19 mouse cellular contexts compared by ENCODE assay signal in genomic region chr10:115050178-115050577, GRCm38 (mm10).
A peak's percentile ranks its signal among the peaks of the same experiment; 100 is the strongest.
DNase-seq lines count a peak whose midpoint lies in the region; ATAC-seq and TF ChIP-seq lines count a peak whose summit lies in the region.
"Had no signal": no experiment of that assay in that cellular context is flagged by ENCODE, and none has a peak within 500 bp of the region (broad histone marks: within the 10 kb centered on the region; RNA-seq: fewer than 3 reads in every experiment).

No protein-coding gene starts in this region.

- no peak overlapping the region for H3K9ac ChIP-seq in forebrain, embryonic 13.5 days
- H3K9ac ChIP-seq in forebrain, postnatal 0 days = no peak overlapping the region
- H3K9ac ChIP-seq in midbrain, embryonic 16.5 days (ENCODE audit: low read depth, low read length) = no peak overlapping the region
- H3K9ac ChIP-seq: embryonic facial prominence, embryonic 15.5 days; forebrain, embryonic 15.5 days; liver, postnatal 0 days; neural tube, embryonic 13.5 days; stomach, embryonic 15.5 days had no signal

- peak; percentile 53; the same call in 1 of the 2 replicates for ATAC-seq in forebrain, embryonic 13.5 days
- ATAC-seq in forebrain, postnatal 0 days = no peak
- peak; percentile 60; the same call in 1 of the 2 replicates for ATAC-seq in midbrain, embryonic 16.5 days
- ATAC-seq: forebrain, embryonic 15.5 days; inflammation-experienced regulatory T-cells, adult 6 months; liver, postnatal 0 days; Patski had no signal

- H3K27me3 ChIP-seq in forebrain, embryonic 13.5 days = no peaks in the 10 kb centered on the region
- H3K27me3 ChIP-seq in forebrain, postnatal 0 days (ENCODE audit: insufficient read depth, low read length) = no peaks in the 10 kb centered on the region
- H3K27me3 ChIP-seq in midbrain, embryonic 16.5 days (ENCODE audit: control insufficient read depth, insufficient read depth, low read depth, low read length) = no peaks in the 10 kb centered on the region
- H3K27me3 ChIP-seq: embryonic facial prominence, embryonic 15.5 days; forebrain, embryonic 15.5 days; neural tube, embryonic 13.5 days; Patski; stomach, embryonic 15.5 days had no signal

- H3K27ac ChIP-seq in forebrain, embryonic 13.5 days = no peak overlapping the region
- H3K27ac ChIP-seq in forebrain, postnatal 0 days (ENCODE audit: low read depth, low read length) = no peak overlapping the region
- no peak overlapping the region for H3K27ac ChIP-seq in midbrain, embryonic 16.5 days (ENCODE audit: low read length)
- H3K27ac ChIP-seq: embryonic facial prominence, embryonic 15.5 days; forebrain, embryonic 15.5 days; neural tube, embryonic 13.5 days; stomach, embryonic 15.5 days had no signal

- no peak overlapping the region; the same call in 1 of the 2 replicates for H3K4me2 ChIP-seq in forebrain, embryonic 13.5 days
- no peak overlapping the region for H3K4me2 ChIP-seq in forebrain, postnatal 0 days (ENCODE audit: low read depth)
- H3K4me2 ChIP-seq in midbrain, embryonic 16.5 days (ENCODE audit: low read length) = peak overlapping the region; percentile 21; the same call in 1 of the 2 replicates
- H3K4me2 ChIP-seq: embryonic facial prominence, embryonic 15.5 days; forebrain, embryonic 15.5 days; heart, embryonic 11.5 days; neural tube, embryonic 13.5 days; stomach, embryonic 15.5 days had no signal

- TF ChIP-seq CTCF in forebrain, postnatal 0 days (IDR thresholded peaks at IDR 0.05; ENCODE audit: low read depth) = no peak

- no peak overlapping the region for H3K4me3 ChIP-seq in forebrain, embryonic 13.5 days
- H3K4me3 ChIP-seq in forebrain, postnatal 0 days (ENCODE audit: low read depth, low read length) = no peak overlapping the region
- no peak overlapping the region for H3K4me3 ChIP-seq in midbrain, embryonic 16.5 days (ENCODE audit: low read depth, low read length)
- H3K4me3 ChIP-seq: embryonic facial prominence, embryonic 15.5 days; forebrain, embryonic 15.5 days; neural tube, embryonic 13.5 days; stomach, embryonic 15.5 days had no signal

- H3K36me3 ChIP-seq in forebrain, embryonic 13.5 days (ENCODE audit: poor library complexity, severe bottlenecking) = no peaks in the 10 kb centered on the region
- H3K36me3 ChIP-seq in forebrain, postnatal 0 days (ENCODE audit: insufficient read depth) = no peaks in the 10 kb centered on the region
- no peaks in the 10 kb centered on the region for H3K36me3 ChIP-seq in midbrain, embryonic 16.5 days (ENCODE audit: control insufficient read depth, insufficient read depth, low read length)
- H3K36me3 ChIP-seq: embryonic facial prominence, embryonic 15.5 days; forebrain, embryonic 15.5 days; neural tube, embryonic 13.5 days; stomach, embryonic 15.5 days had no signal

- H3K4me1 ChIP-seq in forebrain, embryonic 13.5 days = no peaks in the 10 kb centered on the region
- no peaks in the 10 kb centered on the region for H3K4me1 ChIP-seq in forebrain, postnatal 0 days (ENCODE audit: insufficient read depth)
- H3K4me1 ChIP-seq in midbrain, embryonic 16.5 days (ENCODE audit: control insufficient read depth, insufficient read depth, low read length) = no peaks in the 10 kb centered on the region
- H3K4me1 ChIP-seq: embryonic facial prominence, embryonic 15.5 days; forebrain, embryonic 15.5 days; neural tube, embryonic 13.5 days; stomach, embryonic 15.5 days had no signal

- DNase-seq in forebrain, postnatal 0 days = no peak
- DNase-seq in brain, adult 2 months (ENCODE audit: low read depth, low spot score) = peak; percentile 75
- DNase-seq in cerebellum, adult 9-10 months = peak; percentile 68
- no peak for DNase-seq in spleen, adult 18-20 months
- no peak for DNase-seq in liver
- DNase-seq in gastrocnemius, postnatal 4 days (ENCODE audit: low spot score in 2 of 2) = no peak
- DNase-seq: gastrocnemius, postnatal 25 days; heart, postnatal 36 days; liver, postnatal 0 days; lung, postnatal 4 days had no signal

- WGBS in forebrain, embryonic 13.5 days = 54% methylated on average over 8 of the region's 8 CpGs
- WGBS in forebrain, postnatal 0 days = 26% methylated on average over 8 of the region's 8 CpGs
- WGBS in midbrain, embryonic 16.5 days = 30% methylated on average over 8 of the region's 8 CpGs

- H3K9me3 ChIP-seq in forebrain, embryonic 13.5 days (replicated peaks) = no peaks in the 10 kb centered on the region; the same call in 1 of the 2 replicates
- H3K9me3 ChIP-seq in forebrain, postnatal 0 days (ENCODE audit: low read length) = no peaks in the 10 kb centered on the region
- no peaks in the 10 kb centered on the region for H3K9me3 ChIP-seq in midbrain, embryonic 16.5 days (replicated peaks; ENCODE audit: control insufficient read depth, low read length, poor library complexity, severe bottlenecking)
- H3K9me3 ChIP-seq: embryonic facial prominence, embryonic 15.5 days; forebrain, embryonic 15.5 days; neural tube, embryonic 13.5 days; stomach, embryonic 15.5 days had no signal

Comparison
In these comparisons a context has a peak if more than half of its experiments do, and no peak if none do; other contexts are left out.
1. DNase-seq: peak in brain, adult 2 months (single experiment) and cerebellum, adult 9-10 months (single experiment); none in forebrain, postnatal 0 days (single experiment), spleen, adult 18-20 months (0 of 2), liver (single experiment) and gastrocnemius, postnatal 4 days (0 of 2).